Mouse (Mus musculus) macrophage (primary cell): ENCODE measurements around the gene Mrps16. TPM values are rescaled to one million over a fixed set of nuclear protein-coding genes. Genes with fewer than 3 reads are reported as not detected.

ENCODE experiments used
- H3K27ac ChIP-seq: fragments of 350-480 bp; formaldehyde crosslinking; 2 replicates; pipeline ENCODE4 v1.9.0; 2021
- H3K36me3 ChIP-seq: fragments of 350-480 bp; formaldehyde crosslinking; 2 replicates; pipeline ENCODE4 v1.9.0; 2021; ENCODE audit errors: inconsistent target
- H3K4me3 ChIP-seq: fragments of 350-480 bp; formaldehyde crosslinking; 2 replicates; pipeline ENCODE4 v1.9.0; 2021; ENCODE audit errors: inconsistent target
- H3K79me2 ChIP-seq: fragments of 350-480 bp; formaldehyde crosslinking; 2 replicates; pipeline ENCODE4 v1.9.0; 2021; ENCODE audit errors: inconsistent target
- WGBS: methylation state at CpG from one replicate; pipeline ENCODE4 v1.1.7; 2026; ENCODE audit warnings: inconsistent platforms; ENCODE audit not compliant: missing documents; 5-methylcytosine and 5-hydroxymethylcytosine counted together
- polyA plus RNA-seq: library from polyadenylated mRNA; stranded (reverse); fragments of 250-400 nt; gene quantifications from 3 replicates; pipeline ENCODE4 v1.2.4, GENCODE M21; 2018; ENCODE audit warnings: inconsistent platforms
- total RNA-seq, 78 experiments: library from RNA; depleted of rRNA; stranded (reverse); fragments of 250-400 nt; gene quantifications; 1 replicate in 9 of 78; 2 replicates in 24 of 78; 3 replicates in 43 of 78; 4 replicates in 2 of 78; pipeline ENCODE4 v1.2.4; 2018; ENCODE audit warnings: inconsistent platforms in 56 of 78

Mrps16 gene
- 1 to 10 TPM in 21 of 26 experiments, under 1 TPM in 5; 0.30 to 9.6 (median 3.0) TPM for total RNA-seq (2018; cell fraction: chromatin; rRNA removed)
- total RNA-seq (2018; cell fraction: cytosol; rRNA removed), result 10 to 100 TPM; 15.6 to 35.4 (median 26.7) TPM
- 10 to 100 TPM in 4 of 26 experiments, 1 to 10 TPM in 22; 2.4 to 15.6 (median 6.4) TPM for total RNA-seq (2018; cell fraction: nucleus; rRNA removed)
- 11.6 to 27.2 TPM (median 18.7 TPM) in 3 replicates for polyA plus RNA-seq

- under 1% methylated on average over 66 of the region's 68 CpGs for WGBS
These were observed at the start of gene Mrps16 for GRCm38 (mm10) chr14:20393205-20393913. Gene Mrps16, minus strand, starts transcription at chr14:20393634.

GRCm38 (mm10) chr14:20442252-20442651 is 48.8 kb upstream of the Mrps16 start:
- no peak overlapping the region for H3K4me3 ChIP-seq
- H3K27ac ChIP-seq, result no peak overlapping the region
- no peaks in the 10 kb centered on the region for H3K79me2 ChIP-seq
- 93% methylated on average over 17 of the region's 17 CpGs for WGBS
- no peaks in the 10 kb centered on the region for H3K36me3 ChIP-seq

More at GRCm38 (mm10) chr14:20393205-20393913, at the start of gene Mrps16:
- Histone ChIP-seq H3K36me3 (0 out of 2 replicates have a peak, but pooled peaks cover 11% of the 10 kb centered on the region), H3K4me3 (peak within 1 kb of the TSS; percentile 77), H3K79me2 (peaks cover 5% of the 10 kb centered on the region; the same call in 1 of the 2 replicates), H3K27ac (peak within 1 kb of the TSS; percentile 55)

GRCm38 (mm10) chr14:20436976-20437375 is 43.5 kb upstream of the Mrps16 start:
- H3K27ac ChIP-seq, result no peak overlapping the region
- H3K4me3 ChIP-seq, result no peak overlapping the region
- H3K79me2 ChIP-seq, result no peaks in the 10 kb centered on the region
- WGBS, result 30% methylated on average over 6 of the region's 6 CpGs
- no peaks in the 10 kb centered on the region for H3K36me3 ChIP-seq

- H3K4me3 ChIP-seq, result no peak overlapping the region
- no peaks in the 10 kb centered on the region for H3K79me2 ChIP-seq
- H3K36me3 ChIP-seq, result no peaks in the 10 kb centered on the region
- no peak overlapping the region for H3K27ac ChIP-seq
- 90% methylated on average over 4 of the region's 4 CpGs for WGBS
These were observed 39.0 kb upstream of the Mrps16 start for GRCm38 (mm10) chr14:20432420-20432819.

- no peaks in the 10 kb centered on the region for H3K79me2 ChIP-seq
- WGBS, result 87% methylated on average over 6 of the region's 6 CpGs
- H3K4me3 ChIP-seq, result no peak overlapping the region
- no peaks in the 10 kb centered on the region for H3K36me3 ChIP-seq
- no peak overlapping the region for H3K27ac ChIP-seq
These were observed 38.3 kb upstream of the Mrps16 start for GRCm38 (mm10) chr14:20431726-20432125.

- no peaks in the 10 kb centered on the region for H3K36me3 ChIP-seq
These were observed 36.4 kb upstream of the Mrps16 start for GRCm38 (mm10) chr14:20429833-20430232.

GRCm38 (mm10) chr14:20428593-20428992 is 35.2 kb upstream of the Mrps16 start:
- Histone ChIP-seq H3K27ac (no peak overlapping the region), H3K79me2 (no peaks in the 10 kb centered on the region), H3K4me3 (no peak overlapping the region), H3K36me3 (no peaks in the 10 kb centered on the region)
- 23% methylated on average over 1 of the region's 1 CpGs for WGBS

More at GRCm38 (mm10) chr14:20429833-20430232, 36.4 kb upstream of the Mrps16 start:
- H3K27ac ChIP-seq, result no peak overlapping the region
- H3K4me3 ChIP-seq, result no peak overlapping the region
- 50% methylated on average over 1 of the region's 1 CpGs for WGBS
- H3K79me2 ChIP-seq, result no peaks in the 10 kb centered on the region

- Histone ChIP-seq H3K79me2 (no peaks in the 10 kb centered on the region), H3K4me3 (no peak overlapping the region), H3K36me3 (no peaks in the 10 kb centered on the region), H3K27ac (no peak overlapping the region)
- 84% methylated on average over 6 of the region's 6 CpGs for WGBS
These were observed 29.6 kb upstream of the Mrps16 start for GRCm38 (mm10) chr14:20423046-20423445.

GRCm38 (mm10) chr14:20422257-20422656 is 28.8 kb upstream of the Mrps16 start:
- Histone ChIP-seq H3K27ac (no peak overlapping the region), H3K4me3 (no peak overlapping the region), H3K36me3 (no peaks in the 10 kb centered on the region), H3K79me2 (no peaks in the 10 kb centered on the region)
- WGBS, result 25% methylated on average over 7 of the region's 7 CpGs

- Histone ChIP-seq H3K4me3 (no peak overlapping the region), H3K79me2 (no peaks in the 10 kb centered on the region), H3K36me3 (no peaks in the 10 kb centered on the region), H3K27ac (no peak overlapping the region)
- 63% methylated on average over 1 of the region's 1 CpGs for WGBS
These were observed 6.6 kb upstream of the Mrps16 start for GRCm38 (mm10) chr14:20400071-20400470.

- Histone ChIP-seq H3K36me3 (no peaks in the 10 kb centered on the region), H3K4me3 (no peak overlapping the region), H3K79me2 (no peaks in the 10 kb centered on the region), H3K27ac (no peak overlapping the region)
- WGBS, result 42% methylated on average over 4 of the region's 4 CpGs
These were observed 5.4 kb upstream of the Mrps16 start for GRCm38 (mm10) chr14:20398864-20399263.

GRCm38 (mm10) chr14:20397220-20397619 is 3.8 kb upstream of the Mrps16 start:
- Histone ChIP-seq H3K4me3 (no peak overlapping the region), H3K27ac (no peak overlapping the region), H3K79me2 (peaks cover 5% of the 10 kb centered on the region; the same call in 1 of the 2 replicates), H3K36me3 (no peaks in the 10 kb centered on the region)
- 91% methylated on average over 9 of the region's 9 CpGs for WGBS

- 89% methylated on average over 3 of the region's 4 CpGs for WGBS
- H3K4me3 ChIP-seq, result no peak overlapping the region; the same call in 1 of the 2 replicates
- no peak overlapping the region for H3K27ac ChIP-seq
These were observed 1.1 kb downstream of the Mrps16 start for GRCm38 (mm10) chr14:20392326-20392725.

GRCm38 (mm10) chr14:20389446-20390079 is 3.9 kb downstream of the Mrps16 start:
- Histone ChIP-seq H3K36me3 (0 out of 2 replicates have a peak, but pooled peaks cover 15% of the 10 kb centered on the region), H3K4me3 (peak overlapping the region; percentile 61), H3K27ac (peak overlapping the region; percentile 41; the same call in 1 of the 2 replicates), H3K79me2 (peaks cover 37% of the 10 kb centered on the region)
- WGBS, result 85% methylated on average over 8 of the region's 8 CpGs

More at GRCm38 (mm10) chr14:20392326-20392725, 1.1 kb downstream of the Mrps16 start:
- H3K36me3 ChIP-seq, result 0 out of 2 replicates have a peak, but pooled peaks cover 11% of the 10 kb centered on the region
- peaks cover 14% of the 10 kb centered on the region for H3K79me2 ChIP-seq
